Mouse (Mus musculus) urinary bladder, postnatal 14 days (tissue): ENCODE results near the gene Slamf6.
"Not testable (repeated sequence)": the region's sequence is repeated elsewhere in the genome, so short reads cannot be mapped to it uniquely, and the experiment has no call there.

Source experiments
- DNase-seq: peaks from one replicate; pipeline ENCODE4 v3.0.0; 2021; ENCODE audit warnings: low spot score

The Slamf6 gene

DNA sequence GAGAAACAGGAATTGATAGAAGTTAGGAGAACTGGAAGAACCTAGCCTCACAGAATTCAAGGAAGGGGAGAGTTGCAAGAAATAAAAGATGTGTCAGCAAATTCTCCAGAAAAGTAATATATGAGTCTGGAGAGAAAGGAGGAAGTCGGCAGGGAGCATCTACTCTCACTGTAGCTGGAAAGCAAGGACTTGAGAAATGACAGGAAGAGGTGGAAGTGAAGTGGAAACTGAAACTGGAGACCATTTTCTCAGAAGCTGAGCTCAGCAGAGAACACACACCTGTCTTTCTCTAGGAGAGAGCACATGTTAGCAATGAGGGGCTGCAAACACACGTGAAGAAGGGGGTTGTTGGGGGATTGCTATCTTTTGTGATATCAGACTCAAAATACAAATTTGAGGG is 40.1 kb downstream of the Slamf6 start:
- DNase-seq: no peak

DNA sequence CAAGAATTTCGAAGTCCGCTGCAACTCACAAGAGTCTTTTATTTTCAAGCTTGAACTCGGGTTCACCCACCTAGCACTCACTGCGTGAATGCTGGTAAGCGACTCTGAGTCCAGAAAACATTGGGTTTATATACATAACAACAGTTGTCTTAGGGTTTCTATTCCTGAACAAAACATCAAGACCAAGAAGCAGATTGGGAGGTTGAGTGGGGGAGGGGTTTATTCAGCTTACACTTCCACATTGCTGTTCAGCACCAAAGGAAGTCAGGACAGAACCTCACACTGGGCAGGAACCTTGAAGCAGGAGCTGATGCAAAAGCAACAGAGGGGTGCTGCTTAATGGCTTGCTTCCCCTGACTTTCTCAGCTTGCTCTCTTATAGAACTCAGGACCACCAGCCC is 43.4 kb downstream of the Slamf6 start:
- DNase-seq: no peak

DNA sequence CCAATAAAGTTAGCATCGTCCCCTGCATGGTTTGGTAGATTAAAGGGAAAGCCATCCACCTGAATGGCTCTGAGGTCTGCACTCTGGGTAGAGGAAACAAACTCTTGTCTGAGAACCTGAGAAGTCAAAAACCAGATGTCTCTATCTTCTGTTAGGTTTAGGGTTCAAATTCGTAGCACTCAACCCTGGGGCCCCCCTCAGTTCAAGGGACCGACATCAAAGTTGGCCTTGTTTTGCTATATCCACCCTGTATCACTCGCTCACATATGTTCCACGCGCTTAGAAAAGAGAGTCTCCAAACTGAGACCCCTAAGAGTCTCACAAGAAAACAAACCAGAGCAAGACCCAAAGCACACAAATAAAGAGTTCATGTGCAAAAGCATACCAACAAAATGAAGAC is 44.4 kb downstream of the Slamf6 start:
- no peak for DNase-seq

DNA sequence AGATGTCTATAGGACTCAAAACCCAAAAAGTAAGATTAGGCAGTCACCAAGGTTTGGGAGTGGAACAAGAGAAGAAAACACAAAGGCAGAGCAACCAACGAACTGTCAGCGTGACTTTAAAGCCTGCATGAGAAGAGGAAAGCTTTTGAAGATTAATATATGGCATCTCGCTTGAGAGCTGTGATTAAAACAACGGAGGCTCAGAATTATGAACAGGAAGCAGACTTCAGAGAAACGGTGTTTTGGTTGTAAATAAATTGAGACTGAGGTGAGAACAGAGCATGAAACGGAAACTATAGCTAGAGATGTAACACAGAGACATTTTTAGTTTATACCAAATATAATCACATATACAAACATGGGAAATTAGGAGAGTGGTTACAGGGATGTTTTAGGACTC is 46.3 kb downstream of the Slamf6 start:
- no peak for DNase-seq

DNA sequence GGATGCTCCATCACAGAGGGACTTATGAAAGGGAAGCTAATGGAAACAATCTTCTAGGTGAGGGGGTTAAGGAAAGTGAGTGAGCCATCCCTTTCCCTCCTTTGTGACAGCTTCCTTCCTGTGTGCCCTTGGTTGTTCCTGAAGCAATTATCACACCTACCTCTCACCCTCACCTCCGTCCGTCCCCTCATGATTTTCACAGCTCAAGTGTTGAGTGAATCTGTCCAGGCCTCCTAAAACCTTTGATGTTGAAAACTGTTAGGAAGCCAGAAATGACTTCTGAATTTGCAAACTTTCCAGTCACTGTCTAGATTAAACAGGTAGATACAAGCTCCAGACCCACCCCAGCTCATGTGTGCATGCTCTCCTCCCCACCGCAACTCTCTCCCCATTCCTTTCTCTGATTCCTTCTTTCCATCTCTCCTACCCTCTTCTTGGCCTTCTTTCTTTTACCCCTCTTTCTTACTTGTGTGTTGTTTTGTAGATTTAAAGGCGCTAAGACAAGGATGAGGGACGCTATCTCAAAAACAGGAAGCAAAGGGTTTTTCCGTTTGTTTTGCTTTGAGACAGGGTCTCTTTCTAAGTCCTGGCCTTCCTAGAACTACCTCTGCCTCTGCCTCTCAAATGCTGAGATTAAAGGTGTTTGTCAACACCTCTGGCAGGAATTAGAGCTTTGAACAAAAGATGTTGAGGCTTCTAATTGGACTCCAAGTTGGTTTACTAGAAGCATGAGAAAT is 48.9 kb downstream of the Slamf6 start:
- no peak for DNase-seq

DNA sequence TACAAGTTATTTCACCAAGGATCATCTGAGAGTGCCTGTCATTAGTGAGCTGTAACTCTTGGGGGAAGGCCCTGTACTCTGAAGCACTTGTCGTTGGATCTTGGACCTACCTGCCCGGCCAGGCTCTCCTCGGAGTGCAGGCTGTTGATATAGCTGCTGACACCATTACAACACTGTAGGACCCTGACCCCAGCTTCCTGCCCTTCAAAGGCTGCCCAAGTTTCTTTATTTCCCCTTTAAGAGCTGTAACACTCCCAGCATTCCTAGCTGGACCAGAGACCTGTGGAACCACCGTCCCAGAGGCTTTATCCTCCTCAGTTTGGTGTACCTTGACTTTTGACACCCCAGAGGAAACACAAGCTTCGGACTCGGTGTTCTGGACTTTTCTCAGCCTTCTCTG is 51.9 kb downstream of the Slamf6 start:
- no peak for DNase-seq

DNA sequence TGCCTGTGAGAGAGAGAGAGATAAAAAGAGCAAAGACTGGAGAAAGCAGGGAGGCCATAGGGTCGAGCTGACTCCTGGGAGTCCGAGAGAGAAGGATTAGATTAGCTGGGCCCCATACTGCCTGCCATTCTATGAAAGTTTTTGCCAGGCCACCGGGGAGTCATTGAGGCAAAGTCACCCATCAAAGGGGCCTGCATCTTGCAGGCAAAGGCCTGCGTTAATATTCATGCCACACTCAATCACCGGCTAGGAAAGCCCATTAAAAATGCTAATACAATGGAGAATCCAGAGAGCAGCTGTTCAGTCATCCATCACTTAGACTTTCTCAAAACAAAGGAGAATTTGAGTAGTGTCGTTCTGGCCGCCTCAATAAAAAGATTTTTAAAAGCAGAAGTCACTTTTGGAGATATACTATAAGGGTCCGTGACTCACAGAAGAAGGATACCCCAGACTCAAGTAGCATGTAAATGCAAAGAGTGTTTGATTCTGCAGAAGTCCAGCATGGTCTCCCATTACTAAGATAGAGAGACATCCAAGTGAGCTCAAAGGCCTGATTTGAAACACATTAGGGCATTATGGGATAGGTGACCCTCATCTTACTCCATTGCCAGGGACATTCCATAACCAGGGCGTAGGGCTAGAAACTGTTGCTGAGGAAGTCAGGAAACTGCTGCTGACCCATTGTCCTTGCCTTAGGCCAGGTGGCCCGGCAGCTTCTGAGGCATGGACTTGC is 53.7 kb downstream of the Slamf6 start:
- DNase-seq: no peak

DNA sequence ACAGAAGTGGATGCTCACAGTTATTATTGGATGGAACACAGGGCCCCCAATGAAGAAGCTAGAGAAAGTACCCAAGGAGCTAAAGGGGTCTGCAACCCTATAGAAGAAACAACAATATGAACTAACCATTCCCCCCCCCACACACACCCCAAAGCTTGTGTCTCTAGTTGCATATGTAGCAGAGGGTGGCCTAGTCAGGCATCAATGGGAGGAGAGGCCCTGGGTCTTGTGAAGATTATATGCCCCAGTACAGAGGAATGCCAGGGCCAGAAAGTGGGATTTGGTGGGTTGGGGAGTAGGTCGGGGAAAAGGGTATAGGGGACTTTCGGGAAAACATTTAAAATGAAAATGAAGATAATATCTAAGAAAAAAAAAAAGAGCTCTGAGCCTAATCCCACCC is 57.0 kb downstream of the Slamf6 start:
- DNase-seq: not testable (repeated sequence)

DNA sequence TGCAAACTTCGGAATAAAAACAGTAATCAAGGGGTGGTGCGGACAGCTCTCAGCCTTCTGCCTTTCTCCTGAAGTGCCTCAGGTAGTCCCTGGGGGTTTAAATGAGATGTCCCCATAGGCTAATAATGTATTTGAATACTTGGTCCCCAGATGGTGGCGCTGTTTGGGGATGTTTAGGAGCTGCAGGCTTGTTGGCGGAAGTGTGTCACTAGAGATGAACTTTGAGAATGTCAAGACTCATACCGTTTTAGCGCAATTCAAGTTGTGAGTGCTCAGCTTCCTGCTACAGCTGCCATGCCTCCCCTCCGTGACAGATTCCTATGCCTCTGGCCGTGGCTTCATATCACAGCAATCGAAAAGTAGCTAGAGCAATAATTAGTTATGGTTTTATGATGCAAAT is 58.1 kb downstream of the Slamf6 start:
- DNase-seq: no peak

DNA sequence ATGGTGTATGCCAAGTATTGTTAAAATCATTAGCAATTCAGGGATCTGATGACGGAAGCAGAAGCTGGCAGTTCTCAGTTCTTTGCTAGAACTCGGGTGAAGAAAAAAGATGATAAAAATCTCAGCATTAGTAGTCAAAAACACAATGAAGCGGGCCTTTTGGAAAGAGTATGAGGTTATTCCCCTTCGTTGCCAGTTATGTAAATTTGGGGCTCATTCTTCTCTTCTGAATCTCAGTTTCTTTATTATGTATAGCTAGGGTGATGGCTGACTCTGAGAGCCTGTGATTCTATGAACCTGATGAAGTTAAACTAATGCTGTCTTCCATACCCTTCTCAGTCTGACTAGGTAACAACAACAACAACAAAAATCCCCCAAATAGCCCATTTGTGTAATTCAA is 58.5 kb downstream of the Slamf6 start:
- DNase-seq: no peak

DNA sequence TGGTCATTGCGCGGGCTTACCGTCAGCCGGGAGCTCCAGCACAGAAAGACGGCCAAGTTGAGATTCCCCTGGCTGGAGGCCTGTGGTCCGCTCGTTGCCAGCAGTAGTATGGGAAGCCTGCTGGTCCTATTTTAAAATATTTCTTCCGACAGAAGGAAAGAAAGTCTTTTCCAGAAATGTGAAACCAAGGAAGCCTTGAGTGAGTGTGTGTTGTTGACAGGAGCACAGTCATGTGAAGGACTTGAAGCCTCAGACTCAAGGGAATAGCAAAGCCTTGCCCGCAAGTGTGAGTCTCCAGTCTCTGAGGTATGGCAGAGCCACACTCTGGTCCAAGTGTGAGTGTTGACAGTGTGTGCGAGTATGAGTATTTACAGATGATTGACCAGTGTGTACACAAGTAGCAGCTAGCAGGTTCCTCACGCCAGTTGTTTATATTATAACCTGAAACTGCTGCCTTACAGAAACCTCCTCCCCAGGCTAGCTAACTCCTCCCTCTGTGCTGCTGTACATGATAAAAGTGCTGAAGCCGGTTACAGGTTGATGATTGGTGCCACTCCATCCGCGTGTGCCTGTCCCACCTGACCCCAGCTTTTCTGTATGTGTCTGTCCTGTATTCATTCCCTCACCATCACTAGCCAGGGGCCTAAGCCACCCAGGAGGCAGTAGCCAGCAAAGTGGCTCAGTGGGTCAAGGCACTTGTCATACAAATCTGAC is 59.7 kb downstream of the Slamf6 start:
- no peak for DNase-seq

DNA sequence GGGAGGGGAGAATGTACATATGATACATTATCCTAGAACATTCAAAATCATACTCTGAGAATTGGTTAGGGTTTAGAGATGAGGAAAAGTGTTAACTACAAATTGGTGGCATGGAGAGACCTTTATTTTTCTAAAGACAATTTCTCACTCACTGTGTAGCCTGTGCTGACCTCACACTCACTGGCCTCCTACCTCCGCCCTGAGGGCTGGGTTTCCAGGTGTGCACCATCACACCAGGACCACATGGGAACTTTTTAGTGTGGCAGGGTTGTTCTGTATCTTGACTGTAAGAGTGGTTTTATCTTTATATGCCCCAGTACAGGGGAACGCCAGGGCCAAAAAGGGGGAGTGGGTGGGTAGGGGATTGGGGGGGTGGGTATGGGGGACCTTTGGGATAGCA is 60.6 kb downstream of the Slamf6 start:
- no peak for DNase-seq

DNA sequence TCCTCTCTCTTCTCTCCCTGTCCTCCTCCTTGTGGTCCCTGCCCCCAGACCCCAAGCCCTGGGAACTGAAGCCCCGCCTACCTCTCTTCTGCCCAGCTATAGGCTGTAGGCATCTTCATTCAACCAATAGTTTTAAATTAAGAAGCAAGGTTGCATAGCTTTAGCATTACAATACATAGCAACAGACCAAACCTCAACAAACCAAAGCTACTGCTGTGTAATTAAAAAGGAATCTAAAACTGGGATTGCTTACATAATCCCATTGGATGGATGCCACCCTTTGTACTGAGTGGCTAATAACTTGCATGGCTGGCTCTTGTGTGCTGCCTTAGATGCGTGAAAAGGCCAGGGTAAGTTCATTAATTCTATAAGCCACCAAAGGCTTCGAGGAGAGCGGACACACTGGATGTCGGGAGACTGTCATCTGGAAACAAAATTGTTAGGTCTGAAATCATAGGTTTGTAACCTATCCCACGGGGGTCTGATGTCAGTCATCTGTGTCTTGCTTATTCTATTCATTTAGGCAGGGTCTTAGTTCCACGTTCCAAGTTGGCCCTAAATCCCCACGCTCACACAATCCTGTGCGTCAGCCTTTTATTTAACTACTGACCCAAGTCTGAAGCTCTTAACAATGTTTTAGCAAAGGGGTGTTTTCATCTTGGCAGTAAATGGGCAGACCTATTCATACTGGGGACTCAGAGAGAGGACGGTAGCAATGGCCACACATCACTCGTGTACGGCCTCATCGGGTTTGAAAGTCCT is 62.8 kb downstream of the Slamf6 start:
- no peak for DNase-seq

DNA sequence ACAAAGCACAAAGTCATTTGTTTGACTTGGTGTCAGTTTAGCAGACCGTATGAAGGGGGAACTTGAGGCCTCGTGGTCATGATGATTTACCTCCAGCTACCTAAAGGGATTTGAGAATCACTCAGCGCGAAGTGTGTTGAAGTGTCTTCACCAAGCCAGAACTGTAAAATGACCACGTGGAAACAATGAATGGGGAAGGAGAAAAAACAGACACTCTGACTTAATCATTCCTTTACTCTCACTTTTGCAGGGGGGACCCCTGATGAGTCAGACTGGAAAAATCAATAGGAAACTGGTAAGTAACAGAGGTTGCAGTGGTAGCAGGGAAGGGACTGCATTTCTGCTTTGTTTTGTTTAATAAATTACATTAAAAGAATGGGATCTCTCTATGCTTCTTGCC is 64.9 kb downstream of the Slamf6 start:
- no peak for DNase-seq

DNA sequence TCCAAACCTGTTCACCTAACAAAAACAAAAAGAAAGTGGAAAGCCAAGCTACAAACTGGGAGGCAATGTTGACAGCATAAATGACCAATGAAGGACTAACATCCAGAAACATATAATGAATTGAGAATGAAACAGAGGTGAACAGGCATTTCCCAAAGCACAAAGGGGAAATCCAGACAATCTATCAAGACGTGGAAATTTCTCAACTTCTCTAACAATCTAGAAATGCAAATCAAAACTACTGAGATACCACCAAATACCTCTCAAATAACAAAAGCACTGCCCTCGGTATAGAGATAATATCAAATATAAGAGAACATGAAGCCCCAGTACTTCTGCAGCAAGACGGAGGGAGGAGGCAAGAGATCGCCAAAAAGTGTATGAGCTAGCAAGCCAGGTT is 65.4 kb downstream of the Slamf6 start:
- DNase-seq: no peak

DNA sequence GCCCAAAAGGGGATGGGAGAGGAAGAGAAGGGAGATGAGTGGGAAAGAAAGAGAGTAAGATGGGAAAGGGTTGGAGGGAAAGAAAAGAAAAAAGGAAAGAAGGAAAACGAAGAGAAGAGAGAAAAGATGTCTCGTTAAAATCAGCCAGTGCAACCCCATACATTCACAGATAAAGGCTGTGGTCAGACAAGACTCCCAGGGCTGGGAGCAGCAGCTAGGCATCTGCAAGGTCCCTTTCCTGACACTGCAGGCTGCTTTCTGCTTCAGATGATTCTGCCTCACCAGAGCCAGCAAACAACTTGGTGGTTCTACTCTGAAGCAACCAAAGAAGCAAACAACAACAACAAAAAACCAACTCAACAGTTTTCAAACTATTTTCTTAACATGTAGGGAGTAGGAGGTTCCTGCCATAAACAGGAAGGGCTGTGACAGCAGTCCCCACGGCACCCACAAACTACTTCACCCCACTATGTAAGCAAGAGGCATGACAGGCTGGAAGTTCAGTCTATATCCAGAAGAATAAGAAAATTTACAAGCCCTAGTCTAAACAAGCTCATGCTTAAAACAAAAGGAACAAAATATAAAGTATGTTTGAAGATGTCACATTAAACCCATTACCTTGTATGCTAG is 66.2 kb downstream of the Slamf6 start:
- DNase-seq: no peak

DNA sequence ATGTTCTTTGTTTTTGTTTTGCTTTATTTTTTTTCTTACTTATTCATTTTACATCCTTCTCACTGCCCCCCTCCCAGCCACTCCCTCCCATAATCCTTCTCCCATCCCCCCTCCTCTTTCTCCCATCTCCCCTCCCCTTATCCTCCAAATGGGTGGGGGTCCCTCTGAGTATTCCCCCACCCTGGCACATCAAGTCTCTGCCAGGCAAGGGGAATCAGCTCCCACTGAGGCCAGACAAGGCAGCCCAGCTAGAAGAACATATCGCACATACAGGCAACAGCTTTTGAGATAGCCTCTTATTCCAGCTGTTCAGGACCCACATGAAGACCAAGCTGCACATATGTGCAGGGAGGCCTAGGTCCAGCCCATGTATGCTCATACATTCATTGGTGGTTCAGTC is 66.8 kb downstream of the Slamf6 start:
- DNase-seq: no peak

DNA sequence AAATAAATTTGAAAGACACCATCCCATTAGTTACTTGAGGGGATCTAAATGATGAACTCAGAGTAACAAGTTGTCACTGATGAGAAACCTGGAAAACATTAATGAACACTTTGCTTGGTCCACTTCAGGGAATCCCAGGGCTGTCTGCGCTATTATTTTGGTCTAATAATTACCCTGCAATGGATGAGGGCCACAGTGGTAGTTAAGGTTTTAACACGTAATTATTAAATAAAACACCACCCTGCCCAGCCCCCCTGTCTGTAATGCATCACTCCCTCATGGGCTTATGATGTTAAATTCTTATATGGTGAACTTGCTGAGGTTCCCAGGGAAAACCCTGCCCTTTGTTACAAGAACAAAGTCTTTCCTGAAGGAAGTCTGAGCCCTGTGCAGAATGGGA is 74.6 kb downstream of the Slamf6 start:
- DNase-seq: no peak

DNA sequence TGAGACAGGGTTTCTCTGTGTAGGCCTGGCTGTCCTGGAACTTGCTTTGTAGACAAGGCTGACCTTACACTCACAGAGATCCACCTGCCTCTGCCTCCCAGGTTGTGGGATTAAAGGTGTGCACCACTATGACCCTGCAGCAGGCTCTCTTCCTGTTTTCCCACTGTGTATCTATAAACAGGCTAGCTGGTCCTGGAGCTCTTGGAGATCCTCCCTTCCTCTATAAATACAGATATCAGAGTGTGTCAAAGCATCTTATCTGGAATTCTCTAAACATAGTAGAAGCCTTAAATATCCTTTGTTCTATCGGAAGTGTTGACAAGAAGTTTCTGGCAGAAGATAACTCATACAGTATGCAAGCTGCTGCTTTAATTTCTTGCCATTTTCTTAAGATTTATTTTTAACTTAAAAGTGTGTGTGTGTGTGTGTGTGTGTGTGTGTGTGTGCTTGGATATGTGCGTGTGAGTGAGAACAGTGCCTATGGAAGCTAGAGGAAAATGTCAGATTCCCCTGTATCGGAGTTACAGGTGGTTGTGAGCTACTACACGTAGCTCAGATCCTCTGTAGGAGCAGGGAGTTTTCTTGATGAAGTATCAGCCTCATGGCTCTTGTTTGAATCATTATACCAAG is 75.7 kb downstream of the Slamf6 start:
- DNase-seq: no peak

DNA sequence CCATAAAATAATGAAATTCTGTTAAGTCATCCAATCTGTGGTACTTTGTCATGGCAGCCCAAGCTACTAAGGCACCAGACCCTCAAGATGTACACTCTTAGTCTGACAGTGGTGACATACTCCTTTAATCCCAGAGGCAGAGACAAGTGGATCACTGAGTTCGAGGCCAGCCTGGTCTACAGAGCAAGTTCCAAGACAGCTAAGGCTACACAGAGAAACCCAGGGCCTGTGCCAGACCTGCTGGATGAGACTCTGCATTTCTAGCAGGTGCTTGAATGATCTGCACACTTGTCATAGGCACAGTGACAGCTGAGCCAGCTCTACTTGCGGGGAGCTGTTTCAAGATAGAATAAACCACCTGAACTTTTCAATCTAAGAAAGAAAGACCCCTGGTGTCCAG is 77.2 kb downstream of the Slamf6 start:
- DNase-seq: no peak

DNA sequence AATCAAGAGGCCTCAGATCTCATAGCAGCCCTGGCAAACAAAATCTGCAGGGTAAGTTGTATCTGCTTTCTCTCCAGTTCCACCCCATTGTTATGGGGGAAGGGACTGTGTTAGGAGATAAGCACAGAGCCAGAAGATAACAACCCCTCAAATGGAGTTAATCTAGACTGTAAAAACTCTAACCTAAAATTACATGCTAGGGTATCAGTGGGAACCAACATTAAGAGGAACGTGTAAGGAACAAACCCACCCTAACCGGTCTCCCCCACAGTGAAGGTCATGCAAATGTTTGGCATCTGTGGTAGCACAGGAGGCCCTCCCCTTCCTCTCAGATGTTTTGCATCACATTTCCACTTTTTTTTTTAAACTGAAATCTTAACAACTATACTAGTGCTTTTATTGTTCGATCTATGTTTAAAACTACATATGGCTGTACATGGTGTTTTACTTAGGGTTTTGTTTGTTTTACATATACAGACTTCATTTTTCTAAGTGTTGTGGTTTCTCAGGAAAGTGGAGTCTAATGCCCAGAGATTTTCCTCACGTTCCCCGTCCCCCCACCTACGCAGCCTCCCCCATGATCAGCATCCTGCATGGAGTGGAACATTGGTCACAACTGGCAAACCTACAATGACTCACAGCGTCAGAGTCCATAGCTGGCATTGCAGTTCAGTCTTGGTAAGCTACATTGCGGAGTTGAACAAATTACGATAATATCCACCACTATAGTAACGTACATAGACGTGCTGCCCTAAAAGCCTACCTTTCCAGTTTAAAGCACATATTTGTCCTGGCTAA is 77.8 kb downstream of the Slamf6 start:
- DNase-seq: no peak
